ENCODE assay signal across 8 mouse cellular contexts in genomic region chr10:40258976-40259375, GRCm38 (mm10). TPM values are rescaled to one million over a fixed set of nuclear protein-coding genes. Genes with fewer than 3 reads are reported as not detected.
DNase-seq lines count a peak whose midpoint lies in the region; ATAC-seq and TF ChIP-seq lines count a peak whose summit lies in the region.

No protein-coding gene starts in this region.

- peaks cover 8% of the 10 kb centered on the region; the same call in 1 of the 2 replicates for H3K4me1 ChIP-seq in bone marrow macrophage, adult 2 months (ENCODE audit: control insufficient read depth, insufficient read depth, low read length)
- H3K4me1 ChIP-seq in forebrain, embryonic 11.5 days (replicated peaks; ENCODE audit: control insufficient read depth, insufficient read depth, low read length), result peaks cover 2% of the 10 kb centered on the region; the same call in 1 of the 2 replicates
- H3K4me1 ChIP-seq in hindbrain, embryonic 16.5 days (ENCODE audit: control insufficient read depth, insufficient read depth, low read depth, low read length), result peaks cover 4% of the 10 kb centered on the region
- no peaks in the 10 kb centered on the region for H3K4me1 ChIP-seq in stomach, postnatal 0 days (replicated peaks; ENCODE audit: control insufficient read depth, insufficient read depth)

- H3K27ac ChIP-seq in bone marrow macrophage, adult 2 months (ENCODE audit: insufficient read depth, low read depth, low read length), result peak overlapping the region; percentile 49
- H3K27ac ChIP-seq in forebrain, embryonic 11.5 days (ENCODE audit: low read depth, low read length), result peak overlapping the region; percentile 81
- H3K27ac ChIP-seq in hindbrain, embryonic 16.5 days (ENCODE audit: low read depth, low read length), result peak overlapping the region; percentile 78
- H3K27ac ChIP-seq in stomach, postnatal 0 days (replicated peaks), result peak overlapping the region; percentile 94

- no peak for TF ChIP-seq CTCF in bone marrow macrophage, adult 2 months (IDR thresholded peaks at IDR 0.05; ENCODE audit: low read depth, low read length)
- TF ChIP-seq CTCF in stomach, postnatal 0 days (IDR thresholded peaks at IDR 0.05; ENCODE audit: low read depth), result peak; percentile 82

- no peak overlapping the region for H3K9ac ChIP-seq in forebrain, embryonic 11.5 days (ENCODE audit: low read length)
- no peak overlapping the region for H3K9ac ChIP-seq in hindbrain, embryonic 16.5 days (ENCODE audit: low read depth, low read length)
- no peak overlapping the region for H3K9ac ChIP-seq in stomach, postnatal 0 days (ENCODE audit: low read length)

- no peaks in the 10 kb centered on the region for H3K9me3 ChIP-seq in forebrain, embryonic 11.5 days (ENCODE audit: control insufficient read depth, low read length)
- H3K9me3 ChIP-seq in hindbrain, embryonic 16.5 days (ENCODE audit: control insufficient read depth, low read length), result no peaks in the 10 kb centered on the region
- H3K9me3 ChIP-seq in stomach, postnatal 0 days (ENCODE audit: control insufficient read depth, low read length), result no peaks in the 10 kb centered on the region

- H3K27me3 ChIP-seq in forebrain, embryonic 11.5 days (ENCODE audit: control insufficient read depth, insufficient read depth, low read length), result no peaks in the 10 kb centered on the region
- no peaks in the 10 kb centered on the region for H3K27me3 ChIP-seq in hindbrain, embryonic 16.5 days (replicated peaks; ENCODE audit: control insufficient read depth, insufficient read depth, low read length)
- no peaks in the 10 kb centered on the region for H3K27me3 ChIP-seq in stomach, postnatal 0 days (ENCODE audit: control insufficient read depth, insufficient read depth, low read length)

- H3K4me3 ChIP-seq in bone marrow macrophage, adult 2 months (ENCODE audit: insufficient read depth, low read length), result no peak overlapping the region
- 0 out of 2 replicates have a peak overlapping the region, but pooled peaks have one; percentile 54 for H3K4me3 ChIP-seq in forebrain, embryonic 11.5 days (ENCODE audit: low read depth, low read length)
- peak overlapping the region; percentile 81 for H3K4me3 ChIP-seq in hindbrain, embryonic 16.5 days (ENCODE audit: low read length)
- H3K4me3 ChIP-seq in stomach, postnatal 0 days (ENCODE audit: low read depth, low read length), result no peak overlapping the region; the same call in 1 of the 2 replicates

- ATAC-seq in cerebellum, adult (ENCODE audit: insufficient number of reproducible peaks, low FRiP score, low TSS enrichment), result 0 out of 2 replicates have a peak, but pooled peaks have one; percentile 9
- ATAC-seq in forebrain, embryonic 11.5 days (replicated peaks; ENCODE audit: low FRiP score), result 0 out of 2 replicates have a peak, but pooled peaks have one; percentile 0
- no peak for ATAC-seq in hindbrain, embryonic 16.5 days
- peak; percentile 60 for ATAC-seq in megakaryocyte-erythroid progenitor cell, adult 5-6 weeks (replicated peaks; ENCODE audit: low FRiP score, low TSS enrichment, poor library complexity, severe bottlenecking)
- ATAC-seq in stomach, postnatal 0 days (ENCODE audit: low FRiP score, low TSS enrichment), result no peak

- no peak for DNase-seq in cerebellum, adult 11-12 months
- no peak for DNase-seq in forebrain, embryonic 11.5 days (ENCODE audit: low spot score)
- DNase-seq in left cerebral cortex, postnatal 4 days, result peak; percentile 14
- peak; percentile 24 for DNase-seq in stomach, postnatal 0 days (ENCODE audit: low spot score)

- no peak for TF ChIP-seq POLR2A in bone marrow macrophage, adult 2 months (IDR thresholded peaks at IDR 0.05; ENCODE audit: borderline replicate concordance, low read depth, low read length)

- no peaks in the 10 kb centered on the region; the same call in 1 of the 2 replicates for H3K36me3 ChIP-seq in forebrain, embryonic 11.5 days (ENCODE audit: control insufficient read depth, insufficient read depth, low read length)
- H3K36me3 ChIP-seq in hindbrain, embryonic 16.5 days (ENCODE audit: control insufficient read depth, insufficient read depth, low read length), result no peaks in the 10 kb centered on the region
- H3K36me3 ChIP-seq in stomach, postnatal 0 days (ENCODE audit: control insufficient read depth, insufficient read depth, low read length), result no peaks in the 10 kb centered on the region

- peak overlapping the region; percentile 62 for H3K4me2 ChIP-seq in forebrain, embryonic 11.5 days (ENCODE audit: low read depth, low read length, severe bottlenecking)
- peak overlapping the region; percentile 82 for H3K4me2 ChIP-seq in hindbrain, embryonic 16.5 days (ENCODE audit: low read length)
- peak overlapping the region; percentile 68; the same call in 1 of the 2 replicates for H3K4me2 ChIP-seq in stomach, postnatal 0 days (replicated peaks; ENCODE audit: low read depth)

- WGBS in forebrain, embryonic 11.5 days, result 7% methylated on average over 5 of the region's 5 CpGs
- WGBS in hindbrain, embryonic 16.5 days, result 6% methylated on average over 5 of the region's 5 CpGs
- WGBS in stomach, postnatal 0 days, result 5% methylated on average over 5 of the region's 5 CpGs

- no peak for TF ChIP-seq EP300 in stomach, postnatal 0 days (optimal IDR thresholded peaks at IDR 0.05)

- intact Hi-C loops in left cerebral cortex, postnatal 4 days (cut with DNase I), result loop anchor here (2.0 kb wide), 1 partner anchor 268 kb away; no protein-coding TSS in a partner anchor

RNA-seq across cellular contexts. Expression of gene Gtf3c6, which starts 1.1 kb away (rescaled TPM):
- 36.4 and 47.3 TPM in 2 replicates for polyA plus RNA-seq in bone marrow macrophage, adult 2 months (2012; ENCODE audit: insufficient read depth, insufficient read length, missing spikeins)
- 139 and 146 TPM in 2 replicates for polyA plus RNA-seq in forebrain, embryonic 11.5 days (2014; fragmentation: Nextera tagmentation; extraction: Ambion mirVana)
- 64.9 and 67.9 TPM in 2 replicates for polyA plus RNA-seq in hindbrain, embryonic 16.5 days (2015; fragmentation: Nextera tagmentation; extraction: Ambion mirVana)
- 10 to 100 TPM; 37.0 to 42.5 TPM for total RNA-seq in left cerebral cortex, postnatal 4 days (2021)
- 66.5 and 85.8 TPM in 2 replicates for total RNA-seq in megakaryocyte-erythroid progenitor cell, adult 5-6 weeks (2014; fragmentation: Nextera tagmentation)
- 152 and 249 TPM in 2 replicates for total RNA-seq in megakaryocyte-erythroid progenitor cell, adult 5-6 weeks (2017)
- 54.6 and 54.9 TPM in 2 replicates for polyA plus RNA-seq in stomach, postnatal 0 days (2015; fragmentation: Nextera tagmentation; extraction: Ambion mirVana)

RNA-seq across cellular contexts. Expression of gene Rpf2, which starts 12.1 kb away (rescaled TPM):
- 27.4 and 28.9 TPM in 2 replicates for polyA plus RNA-seq in bone marrow macrophage, adult 2 months (2012; ENCODE audit: insufficient read depth, insufficient read length, missing spikeins)
- 74.8 and 77.7 TPM in 2 replicates for polyA plus RNA-seq in forebrain, embryonic 11.5 days (2014; fragmentation: Nextera tagmentation; extraction: Ambion mirVana)
- polyA plus RNA-seq in hindbrain, embryonic 16.5 days (2015; fragmentation: Nextera tagmentation; extraction: Ambion mirVana), result 63.5 and 64.0 TPM in 2 replicates
- total RNA-seq in left cerebral cortex, postnatal 4 days (2021), result 10 to 100 TPM; 30.0 to 36.4 TPM
- total RNA-seq in megakaryocyte-erythroid progenitor cell, adult 5-6 weeks (2014; fragmentation: Nextera tagmentation), result 70.6 and 102 TPM in 2 replicates
- total RNA-seq in megakaryocyte-erythroid progenitor cell, adult 5-6 weeks (2017), result 263 and 350 TPM in 2 replicates
- 31.5 and 33.6 TPM in 2 replicates for polyA plus RNA-seq in stomach, postnatal 0 days (2015; fragmentation: Nextera tagmentation; extraction: Ambion mirVana)

RNA-seq across cellular contexts. Expression of gene Amd1, which starts 43.0 kb away (rescaled TPM):
- polyA plus RNA-seq in bone marrow macrophage, adult 2 months (2012; ENCODE audit: insufficient read depth, insufficient read length, missing spikeins), result 40.0 and 44.2 TPM in 2 replicates
- 94.8 and 108 TPM in 2 replicates for polyA plus RNA-seq in forebrain, embryonic 11.5 days (2014; fragmentation: Nextera tagmentation; extraction: Ambion mirVana)
- polyA plus RNA-seq in hindbrain, embryonic 16.5 days (2015; fragmentation: Nextera tagmentation; extraction: Ambion mirVana), result 35.5 and 40.4 TPM in 2 replicates
- total RNA-seq in left cerebral cortex, postnatal 4 days (2021), result 10 to 100 TPM; 50.6 to 56.3 TPM
- 196 and 233 TPM in 2 replicates for total RNA-seq in megakaryocyte-erythroid progenitor cell, adult 5-6 weeks (2014; fragmentation: Nextera tagmentation)
- total RNA-seq in megakaryocyte-erythroid progenitor cell, adult 5-6 weeks (2017), result 272 and 286 TPM in 2 replicates
- 46.9 and 48.0 TPM in 2 replicates for polyA plus RNA-seq in stomach, postnatal 0 days (2015; fragmentation: Nextera tagmentation; extraction: Ambion mirVana)

Comparison
In these comparisons a context has a peak if more than half of its experiments do, and no peak if none do; other contexts are left out.
1. ATAC-seq: peak in cerebellum, adult (single experiment), forebrain, embryonic 11.5 days (single experiment) and megakaryocyte-erythroid progenitor cell, adult 5-6 weeks (single experiment); none in hindbrain, embryonic 16.5 days (single experiment) and stomach, postnatal 0 days (single experiment).
2. DNase-seq: peak in left cerebral cortex, postnatal 4 days (single experiment) and stomach, postnatal 0 days (single experiment); none in cerebellum, adult 11-12 months (single experiment) and forebrain, embryonic 11.5 days (single experiment).
3. H3K4me3 ChIP-seq: peak in forebrain, embryonic 11.5 days (single experiment) and hindbrain, embryonic 16.5 days (single experiment); none in bone marrow macrophage, adult 2 months (single experiment) and stomach, postnatal 0 days (single experiment).
4. Peak in every context shown above with its lines, with median percentiles within 50 percentile points of each other: H3K27ac ChIP-seq and H3K4me2 ChIP-seq.